Mouse (Mus musculus): ENCODE data around the gene Dmkn. TPM values are rescaled to one million over a fixed set of nuclear protein-coding genes. Genes with fewer than 3 reads are reported as not detected.

The Dmkn gene
- total RNA-seq, 4 experiments from 2014 or later = 0.48 to 1.0 TPM; not detected in 2

DNA sequence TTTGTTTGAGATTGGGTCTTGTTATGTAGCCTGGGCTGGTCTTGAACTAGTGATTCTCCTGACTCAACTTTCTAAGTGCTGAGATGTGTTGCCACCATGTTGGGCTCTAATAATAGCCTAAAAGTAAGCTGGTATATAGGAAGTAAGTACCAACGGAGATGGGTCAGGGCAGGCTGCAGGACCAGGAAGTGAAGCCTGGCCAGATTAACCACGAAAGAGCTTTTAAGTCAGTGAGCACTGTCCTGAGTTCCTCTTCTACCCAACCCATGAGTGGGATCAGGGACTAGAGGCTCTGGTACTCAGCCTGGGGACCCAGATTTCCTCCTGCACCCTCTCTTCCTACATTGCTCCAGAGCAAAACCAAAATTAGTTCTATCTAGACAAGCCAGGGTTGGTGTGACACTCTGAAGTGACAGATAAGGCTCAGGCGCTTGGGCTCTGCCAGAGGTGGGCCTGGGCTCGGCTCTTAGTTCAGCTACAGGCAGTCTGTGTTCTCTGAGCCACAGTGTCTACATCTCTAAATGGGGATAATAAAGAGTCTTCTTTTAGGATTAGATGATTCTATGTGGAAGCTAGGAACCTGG lies 1.7 kb upstream of the Dmkn start:
- no peak for DNase-seq (ENCODE audit: low spot score in 2 of 2)

- no peak for DNase-seq (ENCODE audit: low spot score in 2 of 2)
Observed at GRCm38 (mm10) chr7:30765173-30765572, 1.6 kb downstream of the Dmkn start.

- DNase-seq (ENCODE audit: low spot score in 2 of 2) = no peak
Observed at GRCm38 (mm10) chr7:30766408-30766807, 2.9 kb downstream of the Dmkn start.

DNA sequence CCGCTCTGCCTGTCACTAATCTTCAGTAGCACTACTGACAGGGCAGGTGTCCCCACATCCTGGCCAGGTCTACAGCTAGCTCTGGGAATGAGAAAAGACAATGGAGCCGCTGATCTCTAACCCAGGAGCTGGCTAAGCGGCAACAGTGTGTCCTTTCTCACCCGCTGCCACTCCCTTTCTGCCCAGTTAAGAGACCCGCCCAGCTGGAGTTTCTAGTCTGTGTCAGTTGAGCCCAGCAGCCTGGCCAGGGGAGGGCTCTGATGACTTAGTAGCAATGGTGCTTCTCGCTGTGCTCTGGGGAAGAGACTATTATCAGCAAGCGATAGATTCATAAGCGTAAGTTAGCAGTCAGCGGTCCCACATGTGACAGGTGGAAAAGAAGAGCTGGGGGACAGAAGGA lies 5.7 kb downstream of the Dmkn start:
- no peak for DNase-seq (ENCODE audit: low spot score in 2 of 2)

GRCm38 (mm10) chr7:30776104-30776503 lies 12.5 kb downstream of the Dmkn start:
- DNase-seq (ENCODE audit: low spot score in 2 of 2) = no peak

DNA sequence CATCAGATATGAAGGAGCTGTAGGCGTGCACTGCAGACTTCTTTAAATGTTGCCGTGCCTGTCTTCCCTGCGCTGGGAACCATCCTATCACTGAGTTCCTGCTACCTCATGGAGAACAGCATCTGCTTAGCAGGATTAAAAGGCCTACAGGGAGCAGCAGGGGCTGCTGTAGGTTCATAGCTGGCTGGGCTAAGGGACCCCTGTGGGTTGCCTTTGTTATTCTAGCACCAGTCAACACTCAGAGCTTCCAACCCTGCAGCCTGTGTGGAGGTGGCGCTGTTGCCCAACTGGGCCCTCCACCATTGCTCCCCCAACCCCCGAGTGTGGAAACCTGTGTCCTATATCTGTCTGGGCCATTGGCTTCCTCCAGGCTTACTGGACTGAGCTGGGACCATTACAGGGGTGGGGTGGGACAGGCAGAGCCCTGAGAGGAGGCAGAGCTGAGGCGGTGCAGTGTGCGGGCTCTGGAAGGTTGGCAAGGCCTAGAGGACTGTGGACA lies 13.6 kb downstream of the Dmkn start:
- no peak for DNase-seq (ENCODE audit: low spot score in 2 of 2)

DNA sequence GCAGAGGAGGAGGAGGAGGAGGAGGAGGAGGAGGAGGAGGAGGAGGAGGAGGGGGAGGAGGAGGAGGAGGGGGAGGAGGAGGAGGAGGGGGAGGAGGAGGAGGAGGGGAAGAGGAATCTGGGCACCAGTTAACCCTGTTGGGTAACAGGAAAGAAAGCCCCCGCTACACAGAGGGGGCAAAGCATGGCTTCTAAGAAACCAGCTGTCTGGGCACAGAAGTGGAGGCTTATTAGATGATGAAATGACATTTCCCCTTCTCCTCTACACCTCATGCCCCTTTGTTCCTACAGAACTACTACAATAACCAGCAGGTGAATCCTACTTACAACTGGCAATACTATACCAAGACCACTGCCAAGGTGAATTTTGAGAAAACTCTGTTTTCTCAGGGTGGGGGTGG lies 14.4 kb downstream of the Dmkn start:
- DNase-seq (ENCODE audit: low spot score in 2 of 2) = no peak

DNA sequence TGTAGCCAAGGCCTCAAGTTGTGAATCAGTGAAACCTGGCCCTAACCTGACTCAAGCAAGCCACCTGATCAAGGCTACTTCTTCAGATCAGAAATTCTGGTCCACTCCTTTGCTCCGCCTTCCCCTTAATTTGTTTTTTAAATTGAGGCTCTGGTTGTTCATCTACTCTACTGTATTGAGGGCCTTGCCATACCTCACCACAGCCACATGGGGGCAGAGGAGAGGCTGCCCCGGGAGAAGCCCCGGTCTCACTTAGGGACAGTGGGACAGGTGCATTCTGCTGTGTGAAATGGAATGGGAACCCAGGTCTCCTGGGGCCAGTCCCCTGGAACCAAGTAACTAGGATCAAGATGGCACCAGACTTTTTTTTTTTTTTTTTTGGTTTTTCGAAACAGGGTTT lies 18.2 kb downstream of the Dmkn start:
- DNase-seq (ENCODE audit: low spot score in 2 of 2) = no peak

- DNase-seq (ENCODE audit: low spot score in 2 of 2) = no peak
Observed at GRCm38 (mm10) chr7:30782658-30783057, 19.1 kb downstream of the Dmkn start.

DNA sequence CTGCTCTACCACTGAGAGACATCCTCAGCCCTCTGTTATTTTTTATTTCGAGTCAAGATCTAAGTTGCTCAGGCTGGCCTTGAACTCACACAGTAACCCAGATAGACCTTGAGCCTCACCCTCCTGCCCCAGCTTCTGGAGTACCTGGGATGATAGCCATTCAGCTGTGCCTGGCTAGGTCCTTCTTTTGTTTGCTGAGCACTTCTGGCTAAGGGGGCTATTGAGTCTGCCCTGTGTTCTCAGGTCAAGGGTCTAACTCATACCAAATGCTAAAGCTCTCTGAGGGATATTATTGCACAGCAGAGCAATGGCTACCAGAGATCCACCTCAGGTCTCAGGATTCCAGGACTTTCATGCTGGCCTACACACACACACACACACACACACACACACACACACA lies 21.6 kb downstream of the Dmkn start:
- DNase-seq (ENCODE audit: low spot score in 2 of 2) = no peak

GRCm38 (mm10) chr7:30785721-30786546 lies 22.4 kb downstream of the Dmkn start:
- no peak for DNase-seq (ENCODE audit: low spot score in 2 of 2)

DNA sequence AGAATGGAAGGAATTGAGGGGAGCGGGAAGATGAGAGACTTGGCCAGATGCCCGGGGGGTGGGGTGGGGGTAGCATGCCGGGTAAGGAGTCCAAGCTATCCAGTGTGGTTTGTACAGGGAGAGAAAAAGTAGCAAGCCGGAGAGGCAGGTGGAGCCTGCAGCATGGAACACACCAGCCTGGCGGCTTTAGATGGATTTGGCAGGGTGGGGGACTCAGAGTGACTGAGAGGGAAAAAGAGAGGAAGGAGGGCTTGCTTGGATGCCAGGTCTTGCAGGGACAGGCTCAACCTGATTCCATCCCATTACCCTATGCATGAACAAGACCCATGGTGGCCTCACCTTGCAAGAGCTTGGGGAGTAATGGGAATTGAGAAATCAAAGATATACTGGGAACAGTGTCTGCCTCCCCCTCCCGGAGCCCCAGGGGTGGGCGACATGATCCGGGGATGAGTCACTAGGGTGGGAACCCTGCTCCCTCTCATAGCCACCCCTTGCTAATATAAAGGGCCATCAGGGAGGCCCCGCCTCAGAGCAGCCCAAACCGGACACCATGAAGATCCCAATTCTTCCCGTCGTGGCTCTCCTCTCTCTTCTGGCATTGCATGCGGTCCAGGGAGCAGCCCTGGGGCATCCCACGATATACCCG lies 23.9 kb downstream of the Dmkn start, which contains the start of gene Krtdap:
Gene Krtdap (plus strand): TSS at position 520 of the 646 bp plus-strand sequence.
- DNase-seq (ENCODE audit: low spot score in 2 of 2) = no peak

DNA sequence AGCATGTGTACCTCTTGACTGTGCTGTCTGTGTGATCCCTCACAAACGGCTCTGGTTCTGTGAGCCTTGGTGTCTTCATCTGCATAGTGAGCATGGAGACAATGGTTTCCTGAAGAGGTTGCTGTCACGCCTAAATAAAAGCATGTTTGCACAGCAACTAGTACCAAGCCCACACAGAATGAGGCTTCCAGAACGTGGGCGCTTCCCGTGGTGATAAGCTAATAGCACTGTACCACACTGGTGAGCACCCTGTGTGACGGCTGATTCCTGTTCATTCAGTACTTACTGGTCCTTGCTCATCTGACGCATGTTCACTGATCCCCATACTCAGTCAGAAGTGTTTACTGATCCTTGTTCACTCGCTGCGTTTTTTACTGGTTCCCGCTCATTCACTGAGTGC lies 26.6 kb downstream of the Dmkn start:
- DNase-seq (ENCODE audit: low spot score in 2 of 2) = no peak

GRCm38 (mm10) chr7:30791921-30792320 lies 28.4 kb downstream of the Dmkn start:
- DNase-seq (ENCODE audit: low spot score in 2 of 2) = no peak

DNA sequence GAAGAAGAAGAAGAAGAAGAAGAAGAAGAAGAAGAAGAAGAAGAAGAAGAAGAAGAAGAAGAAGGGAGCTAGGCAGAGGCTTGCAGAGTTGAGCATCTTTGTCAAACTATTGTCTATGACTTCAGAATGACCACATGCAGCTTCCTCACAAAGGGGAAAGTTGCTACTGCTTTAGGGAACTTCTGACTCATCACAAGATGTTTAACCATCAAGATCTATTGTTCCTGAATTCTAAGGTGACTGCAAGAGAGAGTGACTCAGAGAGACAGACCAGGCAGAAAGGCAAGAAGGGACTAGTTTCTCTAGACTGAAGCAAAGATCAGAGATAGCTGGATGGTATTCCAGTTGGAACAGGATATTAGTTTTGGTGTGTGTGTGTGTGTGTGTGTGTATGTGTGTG lies 31.4 kb downstream of the Dmkn start:
- no peak for DNase-seq (ENCODE audit: low spot score in 2 of 2)

GRCm38 (mm10) chr7:30796790-30797189 lies 33.2 kb downstream of the Dmkn start:
- DNase-seq (ENCODE audit: low spot score in 2 of 2) = no peak

DNA sequence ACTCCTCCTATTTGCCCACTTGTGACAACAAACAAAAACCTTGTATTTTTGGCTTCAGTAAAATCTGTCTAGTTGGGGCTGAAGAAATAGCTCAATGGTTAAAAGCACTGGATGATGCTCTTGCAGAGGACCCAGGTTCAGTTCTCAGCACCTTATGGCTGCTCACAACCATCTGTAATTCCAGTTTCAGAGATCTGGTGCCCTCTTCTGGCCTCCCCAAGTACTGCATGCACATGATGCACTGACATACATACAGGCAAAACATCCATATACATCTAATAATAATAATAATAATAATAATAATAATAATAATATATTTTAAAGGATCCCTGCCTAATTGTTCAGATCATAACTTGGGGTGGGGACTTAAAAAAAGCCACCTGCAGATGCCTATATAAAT lies 37.1 kb downstream of the Dmkn start:
- DNase-seq (ENCODE audit: low spot score in 2 of 2) = no peak

DNA sequence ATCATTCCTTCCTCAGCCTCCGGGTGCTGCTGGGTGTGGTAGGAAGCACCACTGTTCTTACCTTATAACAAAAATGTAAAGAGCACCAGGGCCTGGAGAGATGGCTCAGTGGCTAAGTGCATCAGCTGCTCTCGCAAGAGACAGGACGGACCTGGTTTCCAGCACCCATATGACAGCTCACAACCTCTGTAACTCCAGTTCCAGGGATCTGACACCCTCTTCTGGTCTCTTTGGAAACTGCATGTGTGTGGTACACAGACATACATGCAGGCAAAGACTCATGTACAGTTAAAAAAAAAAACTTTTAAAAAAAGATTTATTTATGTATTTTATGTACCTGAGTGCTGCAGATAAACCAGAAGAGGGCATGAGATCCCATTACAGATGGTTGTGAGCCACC lies 39.7 kb downstream of the Dmkn start:
- DNase-seq (ENCODE audit: low spot score in 2 of 2) = no peak

DNA sequence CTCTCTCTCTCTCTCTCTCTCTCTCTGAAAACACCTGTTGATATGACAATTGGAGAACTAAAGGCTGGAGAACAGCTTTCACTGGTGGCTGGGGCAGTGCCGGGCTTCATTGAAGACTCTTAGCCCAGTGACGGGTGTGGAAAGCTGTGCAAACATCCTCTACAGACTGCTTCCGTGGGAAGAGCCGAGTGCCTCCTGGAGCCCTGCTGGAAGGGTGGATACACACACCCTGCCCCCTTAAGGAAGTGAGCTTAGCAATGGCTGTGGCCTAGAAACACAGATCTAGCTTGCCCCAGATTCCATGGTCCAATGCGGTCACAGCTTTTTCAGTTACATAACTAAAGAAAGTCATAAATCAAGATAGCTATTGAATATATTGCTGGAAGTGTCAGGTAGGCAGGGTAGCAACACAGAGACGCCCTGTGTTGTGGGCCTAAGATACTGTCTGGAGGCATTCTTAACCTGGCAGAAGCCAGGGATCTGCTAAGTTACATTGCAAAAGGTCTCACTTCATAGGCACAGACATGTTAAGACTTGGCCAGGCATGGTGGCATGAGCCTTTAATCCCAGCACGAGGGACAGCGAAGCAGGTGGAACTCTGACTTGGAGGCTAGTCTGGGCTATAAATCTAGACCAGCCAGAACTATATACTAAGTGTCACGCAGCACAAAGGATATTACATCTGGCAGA lies 40.6 kb downstream of the Dmkn start:
- no peak for DNase-seq (ENCODE audit: low spot score in 2 of 2)

DNA sequence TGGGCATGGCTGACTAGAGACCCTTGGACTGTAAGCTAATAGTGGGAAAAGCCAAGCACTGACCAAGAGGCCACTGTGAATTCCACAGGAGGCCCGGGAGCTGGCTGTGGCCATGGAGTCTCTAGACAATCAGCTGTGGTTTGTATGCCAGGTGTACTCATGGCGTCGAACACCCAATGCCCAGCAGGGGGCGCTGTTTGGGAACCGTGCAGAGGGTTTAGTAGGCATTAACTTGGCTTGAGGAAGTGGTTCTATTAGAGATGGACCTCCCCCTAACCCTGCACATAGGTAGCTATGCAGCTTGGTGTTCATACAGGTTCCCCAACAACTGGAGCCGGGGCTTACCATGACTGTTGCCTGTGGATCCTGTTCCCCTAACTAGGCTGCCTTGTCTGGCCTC lies 42.4 kb downstream of the Dmkn start:
- DNase-seq (ENCODE audit: low spot score in 2 of 2) = no peak

DNA sequence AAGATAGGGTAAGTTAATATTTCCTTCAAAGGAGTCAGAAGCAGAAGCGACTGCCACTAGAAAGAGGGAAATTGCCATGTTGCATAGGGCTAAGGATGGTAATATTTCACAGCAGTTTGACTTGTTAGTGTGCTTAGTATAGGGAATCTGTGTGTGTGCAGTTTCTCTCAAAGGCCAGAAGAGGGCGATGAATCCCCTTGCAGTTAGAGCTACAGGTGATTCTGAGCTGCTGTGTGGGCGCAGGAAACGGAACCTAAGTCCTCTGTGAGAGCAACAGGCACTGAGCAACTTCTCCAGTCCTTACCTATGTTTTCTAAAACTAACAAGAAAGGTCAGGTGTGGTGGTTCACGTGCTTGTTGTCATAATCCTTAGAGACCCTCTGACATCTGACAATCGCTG lies 46.8 kb downstream of the Dmkn start:
- DNase-seq (ENCODE audit: low spot score in 2 of 2) = no peak

DNA sequence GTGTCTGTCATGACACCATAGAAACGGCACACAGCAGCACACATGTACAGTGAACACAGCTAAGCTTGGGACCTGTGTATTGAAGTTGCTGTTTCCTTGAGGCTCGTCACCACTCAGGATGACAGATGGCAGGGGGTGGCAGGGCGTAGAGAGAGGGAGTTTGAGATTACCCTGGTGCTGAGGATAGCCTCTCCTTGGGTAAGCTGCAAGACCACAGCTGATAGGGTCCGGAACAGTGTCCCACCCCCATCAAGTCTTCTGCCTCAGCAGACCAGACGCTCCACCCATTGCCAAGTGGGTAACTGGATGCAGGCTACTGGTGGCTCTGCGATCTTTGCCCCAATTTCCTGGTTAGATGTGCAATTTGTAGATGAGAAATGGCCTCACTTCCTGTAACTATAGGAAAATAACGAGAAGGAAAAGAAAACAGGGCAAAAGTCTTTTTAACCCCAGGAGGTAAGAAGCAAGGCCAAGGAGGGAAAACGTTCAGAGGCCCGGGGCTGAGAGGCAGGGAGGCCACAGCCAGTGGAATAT lies 48.3 kb downstream of the Dmkn start:
- DNase-seq (ENCODE audit: low spot score in 2 of 2) = no peak

Measured in gastrocnemius, adult 8-10 months (tissue).